Mouse (Mus musculus): Measurements from ENCODE around the gene Amph.
A peak's percentile ranks its signal among the peaks of the same experiment; 100 is the strongest.
"Not testable (repeated sequence)": the region's sequence is repeated elsewhere in the genome, so short reads cannot be mapped to it uniquely, and the experiment has no call there.

The Amph gene

DNA sequence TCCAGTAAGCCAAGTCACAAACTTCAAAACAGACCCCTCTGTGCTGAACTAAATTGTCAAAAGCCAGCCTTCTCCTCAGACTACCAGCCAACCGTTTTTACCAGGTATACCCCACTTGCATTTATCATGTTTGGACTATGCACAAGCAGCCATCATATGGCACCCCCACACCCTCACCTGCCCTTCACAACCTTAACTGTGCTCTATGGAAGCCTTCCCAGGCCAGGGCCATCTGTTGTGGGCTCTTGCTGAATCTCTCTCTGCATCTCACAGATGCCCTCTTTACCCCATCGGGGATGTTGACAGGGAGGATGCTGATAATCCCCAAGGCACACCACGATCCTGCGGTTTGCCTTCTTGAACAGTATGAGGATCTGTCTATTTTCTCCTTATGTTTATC is 77.9 kb downstream of the Amph start:
- no peak for DNase-seq (ENCODE audit: low read depth)

- no peak for DNase-seq (ENCODE audit: low read depth)
Measured at GRCm38 (mm10) chr13:19026923-19027322, 78.9 kb downstream of the Amph start.

- DNase-seq (ENCODE audit: low read depth) = no peak
Measured at GRCm38 (mm10) chr13:19027766-19028350, 79.9 kb downstream of the Amph start.

DNA sequence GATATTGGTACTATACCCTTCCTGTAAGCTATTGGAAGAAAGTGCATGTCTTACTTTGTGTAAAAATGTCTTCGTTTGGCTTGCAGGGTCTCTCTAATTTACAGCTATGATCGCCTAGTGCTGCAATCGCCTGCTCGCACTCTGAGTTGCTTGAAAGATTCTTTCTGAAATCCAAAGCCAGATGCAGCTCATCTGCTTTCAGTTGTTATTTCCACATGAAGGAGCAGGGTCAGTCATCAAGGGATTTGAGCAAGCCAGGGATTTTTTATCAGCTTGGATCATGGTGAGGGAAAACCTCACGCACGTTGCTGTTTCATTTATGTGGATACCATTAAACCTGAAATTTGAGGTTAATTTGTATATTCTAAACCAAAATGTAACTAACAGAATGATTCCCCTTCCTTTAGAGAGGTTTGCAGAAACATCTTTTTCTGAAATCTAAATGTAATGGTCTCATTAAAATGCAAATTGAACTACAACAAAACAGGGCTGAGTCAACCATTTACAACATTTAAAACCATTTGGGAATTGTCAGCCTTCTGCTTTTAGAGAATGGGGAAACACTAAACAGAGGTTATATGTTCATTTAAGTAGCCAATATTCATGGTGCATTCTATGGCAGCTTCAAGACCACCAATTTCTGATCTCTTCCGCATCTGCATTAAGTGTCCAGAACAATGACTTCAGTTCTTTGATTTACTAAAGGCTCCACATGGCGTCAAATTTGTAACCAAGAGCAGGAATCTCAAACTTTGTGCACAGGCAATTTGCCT is 84.1 kb downstream of the Amph start:
- DNase-seq (ENCODE audit: low read depth) = no peak

DNA sequence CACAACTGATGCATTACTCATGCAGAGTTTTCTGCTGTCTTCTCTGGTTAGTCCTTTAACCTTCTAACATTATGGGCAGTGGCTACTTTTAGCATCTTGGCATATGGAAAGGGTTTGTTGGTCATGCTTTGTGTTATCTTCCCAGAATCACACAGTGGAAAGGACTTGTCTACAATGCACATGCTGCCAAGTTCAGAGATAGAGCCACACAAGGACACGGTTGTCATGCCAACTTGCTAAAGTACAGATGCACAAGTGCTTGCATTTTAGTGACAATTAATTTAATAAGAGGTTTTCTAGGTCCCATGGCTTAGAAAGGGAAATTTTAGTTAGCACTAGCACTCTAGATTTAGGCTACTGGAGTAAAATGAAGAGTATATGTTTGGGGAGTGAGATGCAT is 104.1 kb downstream of the Amph start:
- no peak for DNase-seq (ENCODE audit: low read depth)

GRCm38 (mm10) chr13:19054504-19054903 is 106.5 kb downstream of the Amph start:
- DNase-seq (ENCODE audit: low read depth) = no peak

DNA sequence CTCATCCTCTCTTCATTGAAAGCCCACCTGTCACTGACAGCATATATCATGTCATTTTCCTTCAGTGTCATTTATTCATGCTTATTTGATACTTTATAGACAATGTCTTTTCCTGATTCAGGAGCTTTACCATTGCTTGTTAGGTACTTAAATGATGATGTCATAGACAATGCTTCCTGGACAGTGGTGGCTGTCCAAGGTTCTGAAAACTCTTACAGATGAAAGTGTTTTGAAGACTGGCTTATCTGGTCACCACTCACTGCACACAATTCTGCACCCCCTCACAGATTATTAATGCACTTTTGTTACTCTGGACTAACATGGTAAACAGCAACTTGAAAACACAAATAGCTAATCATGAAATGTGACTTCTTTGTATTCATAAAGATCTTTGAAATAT is 124.3 kb downstream of the Amph start:
- peak; percentile 54 for DNase-seq (ENCODE audit: low read depth)

DNA sequence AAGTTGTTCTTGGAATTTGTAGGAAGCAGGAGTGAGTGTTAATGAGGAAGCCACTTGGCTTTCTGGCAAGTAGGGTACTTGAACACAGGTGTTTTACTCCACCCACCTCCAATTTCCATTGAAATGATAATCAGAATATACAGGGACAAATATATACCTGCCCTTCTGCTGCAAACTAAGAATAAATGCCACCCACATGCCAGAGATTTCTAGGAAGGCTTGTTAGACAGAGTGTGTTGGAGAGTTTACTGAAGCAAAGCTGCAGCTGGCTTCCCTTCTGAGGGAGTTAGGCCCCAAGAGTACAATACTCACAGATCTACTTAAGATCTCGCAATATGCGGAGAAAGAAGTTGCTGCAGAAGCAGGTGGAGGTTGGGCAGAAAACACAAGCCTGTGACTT is 129.4 kb downstream of the Amph start:
- DNase-seq (ENCODE audit: low read depth) = no peak

GRCm38 (mm10) chr13:19081932-19082331 is 133.9 kb downstream of the Amph start:
- no peak for DNase-seq (ENCODE audit: low read depth)

DNA sequence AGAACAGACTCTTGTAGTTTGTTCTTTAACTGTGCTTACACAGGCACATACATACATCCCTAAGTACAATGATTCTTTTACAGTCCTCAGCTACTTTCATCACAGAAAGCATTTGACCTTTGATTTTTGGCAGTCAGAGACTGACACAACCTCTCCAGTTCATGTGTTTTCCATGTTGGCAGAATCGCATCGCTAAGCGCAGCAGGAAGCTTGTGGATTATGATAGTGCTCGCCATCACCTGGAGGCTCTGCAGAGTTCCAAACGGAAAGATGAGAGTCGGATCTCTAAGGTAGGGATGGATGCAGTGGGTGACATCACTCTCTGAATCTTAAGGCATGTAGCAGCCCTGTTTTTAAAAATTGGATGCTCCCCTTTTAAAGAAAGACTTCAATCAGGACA is 146.6 kb downstream of the Amph start:
- DNase-seq (ENCODE audit: low read depth) = no peak

DNA sequence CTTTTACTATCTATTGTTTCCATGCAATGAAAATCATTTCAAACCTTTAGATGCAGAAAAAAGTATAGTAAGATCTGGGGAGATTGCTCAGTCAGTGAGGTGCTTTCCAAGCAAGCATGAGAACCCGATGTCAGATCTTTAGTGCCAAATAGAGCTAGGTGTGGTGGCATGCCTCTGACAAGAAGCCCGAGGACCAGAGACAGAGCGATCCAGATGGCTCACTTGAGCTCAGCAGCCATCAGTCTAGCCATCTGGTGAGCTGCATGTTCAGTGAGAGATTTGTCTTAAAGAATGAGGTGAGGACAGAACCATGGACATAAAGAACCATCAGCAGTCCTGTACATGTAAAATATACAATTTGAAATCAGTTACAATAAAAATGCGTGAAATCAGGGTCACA is 149.1 kb downstream of the Amph start:
- DNase-seq (ENCODE audit: low read depth) = no peak

GRCm38 (mm10) chr13:19101889-19102402 is 153.9 kb downstream of the Amph start:
- DNase-seq (ENCODE audit: low read depth) = peak; percentile 9

- DNase-seq (ENCODE audit: low read depth) = peak; percentile 14
Measured at GRCm38 (mm10) chr13:19106418-19106817, 158.4 kb downstream of the Amph start.

DNA sequence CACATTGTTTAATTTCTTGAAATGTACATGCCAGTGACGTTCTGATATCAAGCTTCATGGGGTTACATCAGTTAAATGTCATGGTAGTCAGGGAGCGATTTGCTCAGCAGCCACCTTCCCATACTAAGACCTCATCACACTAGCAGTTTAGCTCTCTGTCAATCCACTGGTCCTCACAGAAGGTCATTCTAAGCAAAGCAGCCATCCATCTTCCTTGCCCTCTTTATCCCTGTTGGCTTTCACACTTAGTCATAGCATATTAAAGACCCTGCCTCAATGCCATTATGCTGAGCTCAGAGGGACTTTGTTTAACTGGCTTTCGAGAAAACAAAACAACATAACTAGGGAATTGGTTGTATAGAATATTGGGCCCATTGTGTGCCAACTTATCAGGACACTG is 161.3 kb downstream of the Amph start:
- no peak for DNase-seq (ENCODE audit: low read depth)

DNA sequence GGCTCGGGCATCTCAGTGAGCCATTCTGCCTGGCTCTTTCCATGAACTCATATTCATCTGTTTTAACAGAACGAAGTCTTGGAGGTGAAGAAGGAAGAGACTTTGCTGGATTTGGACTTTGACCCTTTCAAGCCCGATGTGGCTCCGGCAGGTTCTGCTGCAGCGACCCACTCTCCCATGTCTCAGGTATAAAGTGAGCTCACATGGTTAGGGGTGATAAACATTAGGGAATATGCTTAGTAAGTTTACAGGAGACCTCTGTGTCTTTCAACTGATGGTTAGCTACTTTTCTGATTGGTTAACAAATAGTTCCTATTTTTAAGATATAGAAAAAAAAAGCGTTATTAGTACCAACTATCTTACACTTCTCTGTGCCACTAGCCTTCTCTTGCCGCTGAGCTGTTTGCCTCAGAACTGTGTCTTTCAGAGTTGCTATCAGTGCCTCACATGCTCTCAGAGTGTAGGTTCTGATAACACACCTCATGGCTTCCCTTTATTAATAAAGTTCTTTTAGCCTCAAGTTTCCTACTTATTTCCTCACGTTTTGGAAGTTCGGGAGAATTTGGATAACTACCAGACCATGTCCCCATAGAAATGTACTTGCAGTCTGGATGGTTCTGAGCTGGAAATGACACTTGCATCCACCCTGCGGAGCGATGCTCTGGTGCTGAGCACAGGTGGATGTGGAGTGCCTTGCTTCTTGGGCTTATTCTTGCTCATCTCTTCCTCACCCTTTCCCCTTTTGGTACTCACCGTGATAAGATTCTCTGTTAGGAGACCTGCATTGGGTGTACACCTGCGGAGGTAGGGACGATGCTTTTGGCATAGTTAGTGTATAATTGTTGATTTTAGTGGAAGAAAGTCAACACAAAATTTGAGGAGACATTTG is 165.3 kb downstream of the Amph start:
- DNase-seq (ENCODE audit: low read depth) = no peak

DNA sequence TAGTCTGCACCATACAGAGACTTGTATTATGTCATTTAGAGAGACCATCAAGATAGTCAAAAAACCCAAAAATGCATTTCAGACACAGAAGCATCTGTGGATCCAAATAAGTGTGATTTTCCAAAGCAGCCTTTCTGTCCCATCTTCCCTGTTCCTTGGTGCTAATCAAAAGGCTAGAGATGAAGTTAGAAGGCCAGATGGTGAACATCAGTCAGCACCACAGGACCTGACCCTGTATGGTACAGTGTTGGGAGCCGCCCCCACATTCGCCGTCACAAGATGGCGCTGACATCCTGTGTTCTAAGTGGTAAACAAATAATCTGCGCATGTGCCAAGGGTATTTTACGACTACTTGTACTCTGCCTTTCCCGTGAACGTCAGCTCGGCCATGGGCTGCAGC is 166.8 kb downstream of the Amph start:
- not testable (repeated sequence) for DNase-seq (ENCODE audit: low read depth)

GRCm38 (mm10) chr13:19126912-19127552 is 179.0 kb downstream of the Amph start:
- DNase-seq (ENCODE audit: low read depth) = no peak

DNA sequence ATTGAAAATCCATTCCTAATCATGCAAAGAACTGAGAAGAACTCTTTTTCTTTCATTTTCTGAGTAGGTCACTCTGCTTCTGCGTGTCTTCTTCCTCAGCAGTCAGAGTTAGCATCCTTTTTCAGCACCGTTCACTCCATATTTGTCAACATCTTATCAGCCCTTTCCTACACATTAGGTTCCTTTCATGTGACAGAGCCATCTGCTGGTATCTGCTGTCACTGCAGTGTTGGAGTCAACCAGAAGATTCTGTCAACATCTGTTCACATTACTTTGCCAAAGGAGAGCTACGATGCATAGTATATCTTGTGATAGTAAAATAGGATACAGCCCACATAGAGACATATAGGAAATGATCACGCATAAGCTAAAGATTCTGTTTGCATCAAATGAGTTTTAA is 185.8 kb downstream of the Amph start:
- DNase-seq (ENCODE audit: low read depth) = peak; percentile 36

DNA sequence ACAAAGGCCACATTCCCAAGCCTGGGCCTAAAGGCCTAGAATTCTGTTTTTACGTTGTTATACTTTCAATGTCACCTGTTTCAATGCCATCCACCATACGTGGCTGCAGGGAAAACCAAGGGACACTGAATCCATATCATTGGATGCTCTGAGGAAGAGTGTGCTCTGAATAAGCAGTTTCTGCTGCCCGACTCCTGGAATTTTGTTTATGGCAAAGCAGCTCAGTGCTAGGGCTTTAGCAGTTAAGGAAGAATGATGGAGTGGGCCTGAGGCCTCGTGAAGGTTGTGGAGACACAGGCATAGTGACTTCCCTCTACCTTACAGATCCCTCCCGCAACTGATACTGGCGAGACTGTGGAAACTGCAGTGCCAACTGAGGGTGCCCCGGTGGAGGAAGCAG is 189.2 kb downstream of the Amph start:
- DNase-seq (ENCODE audit: low read depth) = no peak

- DNase-seq (ENCODE audit: low read depth) = no peak
Measured at GRCm38 (mm10) chr13:19137932-19138331, 189.9 kb downstream of the Amph start.

GRCm38 (mm10) chr13:19138550-19138949 is 190.5 kb downstream of the Amph start:
- no peak for DNase-seq (ENCODE audit: low read depth)

- DNase-seq (ENCODE audit: low read depth) = no peak
Measured at GRCm38 (mm10) chr13:19139104-19139503, 191.1 kb downstream of the Amph start.

All from 416B (cell line).